Mouse (Mus musculus) MEL (cell line): Measurements from ENCODE around the gene Mob3c. TPM values are rescaled to one million over a fixed set of nuclear protein-coding genes. Genes with fewer than 3 reads are reported as not detected.

Source experiments
- DNase-seq: peaks from one replicate; pipeline ENCODE4 v3.0.0; 2011; ENCODE audit warnings: low read depth, low spot score
- H3K27ac ChIP-seq: 2 replicates; pipeline ENCODE4 v1.5.1; 2012; ENCODE audit warnings: low read depth, mild to moderate bottlenecking, control low read depth, low read length, moderate library complexity; ENCODE audit not compliant: control insufficient read depth
- H3K27me3 ChIP-seq, 2 experiments: fragments of 150-350 bp in 1 of 2; sonication (generic) in 1 of 2; 2 replicates each; pipeline ENCODE4 v1.6.1; 2012; ENCODE audit warnings: low read length in 2 of 2, mild to moderate bottlenecking in 2 of 2, improper control_type of control experiment in 1 of 2, moderate library complexity in 1 of 2; ENCODE audit not compliant: insufficient read depth in 2 of 2, control insufficient read depth in 1 of 2
- H3K36me3 ChIP-seq, 2 experiments: 2 replicates each; pipeline ENCODE4 v1.6.1; 2012 to 2014; ENCODE audit warnings: low read length in 2 of 2, improper control_type of control experiment in 1 of 2, inconsistent platforms in 1 of 2, mild to moderate bottlenecking in 1 of 2; ENCODE audit not compliant: insufficient read depth in 2 of 2, control insufficient read depth in 1 of 2
- H3K4me1 ChIP-seq, 2 experiments: fragments of 150-350 bp in 1 of 2; sonication (generic) in 1 of 2; 2 replicates each; pipeline ENCODE4 v1.6.1; 2012; ENCODE audit warnings: low read length in 2 of 2, improper control_type of control experiment in 1 of 2, mild to moderate bottlenecking in 1 of 2; ENCODE audit not compliant: insufficient read depth in 2 of 2, control insufficient read depth in 1 of 2
- H3K4me3 ChIP-seq, 2 experiments: fragments of 150-350 bp in 1 of 2; sonication (generic) in 1 of 2; 2 replicates each; pipeline ENCODE4 v1.5.1; 2012; ENCODE audit warnings: low read depth in 2 of 2, low read length in 2 of 2, mild to moderate bottlenecking in 2 of 2, moderate library complexity in 2 of 2, control low read depth in 1 of 2, improper control_type of control experiment in 1 of 2; ENCODE audit not compliant: control insufficient read depth in 1 of 2, insufficient read depth in 1 of 2
- H3K79me2 ChIP-seq: 2 replicates; pipeline ENCODE4 v1.6.1; 2012; ENCODE audit warnings: mild to moderate bottlenecking, low read length, moderate library complexity; ENCODE audit not compliant: control insufficient read depth, poor library complexity, insufficient read depth
- H3K9ac ChIP-seq: 2 replicates; pipeline ENCODE4 v1.6.1; 2012; ENCODE audit warnings: low read depth, mild to moderate bottlenecking, control low read depth, low read length, moderate library complexity; ENCODE audit not compliant: control insufficient read depth, poor library complexity, severe bottlenecking
- H3K9me3 ChIP-seq: fragments of 150-350 bp; sonication (generic); replicated peaks from 2 replicates; pipeline ENCODE4 v1.6.1; 2012; ENCODE audit warnings: mild to moderate bottlenecking, low read length, improper control_type of control experiment, moderate library complexity; ENCODE audit not compliant: insufficient read depth
- BHLHE40 ChIP-seq: IDR thresholded peaks from 2 replicates; pipeline ENCODE4 v1.6.1; 2012; ENCODE audit warnings: low read depth, mild to moderate bottlenecking, inconsistent platforms, low read length, improper control_type of control experiment, borderline replicate concordance
- CHD1 ChIP-seq: IDR thresholded peaks from 2 replicates; pipeline ENCODE4 v1.6.1; 2012; ENCODE audit warnings: low read depth, mild to moderate bottlenecking, inconsistent platforms, low read length, improper control_type of control experiment
- ELF1 ChIP-seq: IDR thresholded peaks from 2 replicates; pipeline ENCODE4 v1.6.1; 2014; ENCODE audit warnings: low read depth, mild to moderate bottlenecking, inconsistent platforms, low read length, improper control_type of control experiment, moderate library complexity
- EP300 ChIP-seq, 2 experiments: IDR thresholded peaks; 2 replicates each; pipeline ENCODE4 v1.6.1; 2011; ENCODE audit warnings: improper control_type of control experiment in 2 of 2, low read length in 2 of 2, low read depth in 1 of 2, mild to moderate bottlenecking in 1 of 2
- GABPA ChIP-seq: IDR thresholded peaks from 2 replicates; pipeline ENCODE4 v1.6.1; 2012; ENCODE audit warnings: low read depth, mild to moderate bottlenecking, inconsistent platforms, low read length, improper control_type of control experiment, moderate library complexity
- GATA1 ChIP-seq: IDR thresholded peaks from 2 replicates; pipeline ENCODE4 v1.6.1; 2011; ENCODE audit warnings: low read depth, low read length, improper control_type of control experiment
- JUND ChIP-seq: IDR thresholded peaks from 2 replicates; pipeline ENCODE4 v1.6.1; 2011; ENCODE audit warnings: low read depth, mild to moderate bottlenecking, improper control_type of control experiment, low read length
- KAT2A ChIP-seq: conservative IDR thresholded peaks from 2 replicates; pipeline ENCODE4 v1.6.1; 2012; ENCODE audit warnings: low read depth, low read length, improper control_type of control experiment, inconsistent platforms
- MEF2A ChIP-seq: IDR thresholded peaks from 2 replicates; pipeline ENCODE4 v1.6.1; 2014; ENCODE audit warnings: low read depth, mild to moderate bottlenecking, inconsistent platforms, low read length, improper control_type of control experiment; ENCODE audit not compliant: poor library complexity, insufficient replicate concordance, severe bottlenecking; ENCODE audit errors: extremely low read depth
- MXI1 ChIP-seq: IDR thresholded peaks from 2 replicates; pipeline ENCODE4 v1.6.1; 2011; ENCODE audit warnings: mild to moderate bottlenecking, low read depth, low read length, improper control_type of control experiment
- MYC ChIP-seq: IDR thresholded peaks from 2 replicates; pipeline ENCODE4 v1.6.1; 2011; ENCODE audit warnings: low read depth, mild to moderate bottlenecking, low read length, improper control_type of control experiment, moderate library complexity
- NELFE ChIP-seq: IDR thresholded peaks from 2 replicates; pipeline ENCODE4 v1.6.1; 2011; ENCODE audit warnings: low read depth, low read length, improper control_type of control experiment
- NRF1 ChIP-seq: IDR thresholded peaks from 2 replicates; pipeline ENCODE4 v1.6.1; 2014; ENCODE audit warnings: low read depth, mild to moderate bottlenecking, inconsistent platforms, low read length, improper control_type of control experiment, moderate library complexity; ENCODE audit not compliant: poor library complexity, insufficient read depth, severe bottlenecking
- POLR2AphosphoS5 ChIP-seq: IDR thresholded peaks from 2 replicates; pipeline ENCODE4 v1.6.1; 2012; ENCODE audit warnings: low read depth, borderline replicate concordance, mild to moderate bottlenecking, inconsistent platforms, low read length, moderate library complexity, mixed read lengths
- SMC3 ChIP-seq: IDR thresholded peaks from 2 replicates; pipeline ENCODE4 v1.6.1; 2011; ENCODE audit warnings: low read depth, low read length, improper control_type of control experiment
- UBTF ChIP-seq: IDR thresholded peaks from 2 replicates; pipeline ENCODE4 v1.6.1; 2012; ENCODE audit warnings: low read depth, mild to moderate bottlenecking, inconsistent platforms, low read length, improper control_type of control experiment, moderate library complexity, borderline replicate concordance; ENCODE audit not compliant: insufficient read depth
- USF1 ChIP-seq: IDR thresholded peaks from 2 replicates; pipeline ENCODE4 v1.6.1; 2014; ENCODE audit warnings: low read depth, mild to moderate bottlenecking, inconsistent platforms, low read length, improper control_type of control experiment, moderate library complexity
- USF2 ChIP-seq, 2 experiments: IDR thresholded peaks; 2 replicates each; pipeline ENCODE4 v1.6.1; 2011 to 2012; ENCODE audit warnings: improper control_type of control experiment in 2 of 2, low read length in 2 of 2, borderline replicate concordance in 1 of 2, inconsistent platforms in 1 of 2, low read depth in 1 of 2, mild to moderate bottlenecking in 1 of 2; ENCODE audit not compliant: insufficient read depth in 1 of 2
- ZC3H11A ChIP-seq: IDR thresholded peaks from 2 replicates; pipeline ENCODE4 v1.6.1; 2012; ENCODE audit warnings: low read depth, mild to moderate bottlenecking, inconsistent platforms, low read length, improper control_type of control experiment
- ZNF384 ChIP-seq: IDR thresholded peaks from 2 replicates; pipeline ENCODE4 v1.6.1; 2012; ENCODE audit warnings: low read depth, mild to moderate bottlenecking, inconsistent platforms, low read length, improper control_type of control experiment
- polyA plus RNA-seq, 2 experiments: library from polyadenylated mRNA; stranded (reverse) in 1 of 2; unstranded in 1 of 2; fragments of >175 nt in 1 of 2; fragments of >200 nt in 1 of 2; gene quantifications; 2 replicates each; pipeline versions ENCODE4 v1.2.1 to v1.2.4; 2012; ENCODE audit warnings: low replicate concordance in 2 of 2, low read depth in 1 of 2; ENCODE audit not compliant: insufficient read length in 2 of 2, insufficient read depth in 1 of 2, missing spikeins in 1 of 2
- total RNA-seq: library from RNA; depleted of rRNA; stranded (reverse); fragments of 300-350 nt; gene quantifications from 2 replicates; pipeline ENCODE4 v1.2.3, GENCODE M21; 2012

Mob3c gene
- total and polyA plus RNA-seq, 3 experiments: 9.5 to 17.7 TPM; not detected in 1

DNA sequence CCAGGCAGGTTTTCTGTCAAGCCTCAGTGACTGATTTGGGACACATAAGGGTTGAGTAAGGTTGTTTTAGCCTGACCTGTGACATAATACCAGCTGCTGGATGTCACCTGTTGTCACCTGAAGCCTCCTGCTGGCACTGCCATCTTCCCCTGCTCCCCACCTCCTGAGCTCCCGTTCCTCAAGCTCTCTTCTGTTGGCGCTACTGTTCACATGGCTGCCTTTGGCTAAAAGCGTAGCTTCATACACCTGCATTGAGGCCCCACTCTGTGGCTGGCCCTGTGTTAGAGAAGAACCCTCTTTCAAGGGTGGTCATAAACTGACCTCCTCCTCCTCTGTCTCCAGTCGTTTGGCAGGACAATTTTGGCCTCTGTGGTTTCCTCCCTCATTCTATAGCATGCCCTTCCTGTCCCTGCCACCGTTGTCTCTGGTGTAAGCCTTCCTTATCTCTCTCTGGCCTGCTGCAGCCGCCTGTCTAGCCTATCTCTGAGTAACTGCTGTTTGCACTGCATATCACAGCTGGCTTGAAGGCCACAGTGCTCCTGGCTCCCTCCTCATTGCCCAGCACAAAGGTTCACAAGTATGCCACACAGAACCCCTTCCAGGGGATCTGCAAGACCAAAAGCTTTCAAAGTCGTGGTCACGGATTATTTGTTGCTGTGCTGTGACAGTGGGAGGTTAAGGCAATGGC, 21.2 kb downstream of the Mob3c start (continued):
- TF ChIP-seq MXI1: peak; percentile 64
- TF ChIP-seq EP300 (IDR thresholded peaks at IDR 0.05; ENCODE audit: low read depth in 1 of 2, low read length in 2 of 2): peak; percentile 97 to 99
- TF ChIP-seq KAT2A: peak; percentile 43; the same call in 1 of the 2 replicates
- TF ChIP-seq GATA1: peak; percentile 98

GRCm38 (mm10) chr4:115850111-115850510, 22.2 kb downstream of the Mob3c start:
- Histone ChIP-seq H3K27me3 (no peaks in the 10 kb centered on the region), H3K9ac (peak overlapping the region; percentile 3; the same call in 1 of the 2 replicates), H3K36me3 (peaks cover 6 to 41% of the 10 kb centered on the region in 2 experiments), H3K9me3 (no peaks in the 10 kb centered on the region), H3K27ac (peak overlapping the region; percentile 50; the same call in 1 of the 2 replicates), H3K4me1 (peaks cover 29 to 43% of the 10 kb centered on the region in 2 experiments), H3K79me2 (no peaks in the 10 kb centered on the region), H3K4me3 (no peak overlapping the region)
- DNase-seq: no peak
- TF ChIP-seq CHD1 (no peak), ELF1 (0 out of 2 replicates have a peak, but pooled peaks have one; percentile 24)

- DNase-seq: no peak
- Histone ChIP-seq H3K4me1 (peaks cover 32 to 47% of the 10 kb centered on the region in 2 experiments), H3K79me2 (no peaks in the 10 kb centered on the region)
- TF ChIP-seq POLR2AphosphoS5 (no peak), JUND (no peak), ZC3H11A (no peak), GATA1 (no peak), SMC3 (no peak), ELF1 (no peak), MYC (no peak), USF2 (IDR thresholded peaks at IDR 0.05; ENCODE audit: borderline replicate concordance in 1 of 2, insufficient read depth in 1 of 2, low read depth in 1 of 2, low read length in 2 of 2) (no peak), MEF2A (no peak), USF1 (no peak), UBTF (no peak), NRF1 (no peak), ZNF384 (no peak), GABPA (no peak), BHLHE40 (no peak), KAT2A (no peak), EP300 (IDR thresholded peaks at IDR 0.05; ENCODE audit: low read depth in 1 of 2, low read length in 2 of 2) (no peak), NELFE (no peak)
- TF ChIP-seq, all 39 proteins: peak for 0
- Histone ChIP-seq H3K9ac (no peak overlapping the region), H3K36me3 (peaks cover 6 to 45% of the 10 kb centered on the region in 2 experiments), H3K9me3 (no peaks in the 10 kb centered on the region), H3K4me3 (no peak overlapping the region), H3K27me3 (no peaks in the 10 kb centered on the region), H3K27ac (no peak overlapping the region)
Measured at GRCm38 (mm10) chr4:115850631-115851030, 22.7 kb downstream of the Mob3c start.
